Mouse (Mus musculus): ENCODE results near the gene Nmi.
A peak's percentile ranks its signal among the peaks of the same experiment; 100 is the strongest.

Gene Nmi

DNA sequence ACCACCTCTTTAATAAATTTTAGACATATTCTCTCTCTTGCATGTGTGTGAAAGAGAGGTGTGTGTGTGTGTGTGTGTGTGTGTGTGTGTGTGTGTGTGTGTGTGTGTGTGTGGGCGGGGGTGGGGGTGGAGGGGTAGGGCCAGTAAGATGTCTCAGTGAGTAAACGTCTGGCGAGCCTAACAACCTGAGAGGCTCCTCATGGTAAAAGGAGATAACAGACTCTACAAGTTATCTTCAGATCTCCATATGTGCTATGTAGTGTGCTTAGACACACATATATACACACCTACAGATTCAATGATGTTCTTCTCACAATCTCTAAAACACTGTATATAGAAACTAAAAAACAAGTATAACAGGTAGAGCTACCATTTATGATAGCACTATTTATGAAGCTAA, 34.5 kb downstream of the Nmi start:
- DNase-seq, result no peak

DNA sequence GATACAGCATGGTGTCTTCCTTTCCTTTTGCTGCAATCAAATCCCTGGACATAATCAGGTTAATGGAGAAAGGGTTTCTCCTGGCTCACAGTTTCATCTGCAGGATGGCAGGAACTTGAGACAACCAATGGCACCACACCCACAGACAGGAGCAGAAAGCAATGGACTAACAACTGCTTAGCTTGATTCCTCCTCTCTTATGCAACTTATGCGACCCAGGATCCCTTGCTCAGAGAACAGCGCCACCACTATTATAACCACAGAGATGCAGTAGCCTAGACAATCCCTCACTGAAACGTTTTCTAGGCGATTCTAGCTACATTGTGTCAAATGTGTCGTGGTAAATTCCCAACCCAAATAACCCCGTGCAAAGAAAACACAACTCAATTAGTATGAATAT, 36.3 kb downstream of the Nmi start:
- DNase-seq, result no peak

DNA sequence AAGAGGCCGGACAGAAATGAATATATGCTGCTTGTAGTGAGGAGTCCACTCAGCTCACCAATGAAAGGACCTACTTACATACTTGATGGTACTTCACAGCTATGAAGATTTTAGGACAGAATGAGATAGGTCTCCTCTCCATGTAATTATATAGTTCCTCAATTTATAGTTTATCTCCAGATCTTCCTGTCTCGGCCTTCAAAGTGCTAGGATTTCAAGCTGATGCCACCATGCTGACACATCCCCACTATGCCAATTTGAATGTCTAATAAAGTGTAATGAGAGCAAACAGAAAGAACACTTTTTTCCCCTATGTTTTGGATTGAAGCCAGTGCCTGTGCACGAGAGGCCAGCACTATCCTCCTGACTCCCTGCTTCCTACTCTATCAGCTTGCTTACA, 36.7 kb downstream of the Nmi start:
- no peak for DNase-seq

DNA sequence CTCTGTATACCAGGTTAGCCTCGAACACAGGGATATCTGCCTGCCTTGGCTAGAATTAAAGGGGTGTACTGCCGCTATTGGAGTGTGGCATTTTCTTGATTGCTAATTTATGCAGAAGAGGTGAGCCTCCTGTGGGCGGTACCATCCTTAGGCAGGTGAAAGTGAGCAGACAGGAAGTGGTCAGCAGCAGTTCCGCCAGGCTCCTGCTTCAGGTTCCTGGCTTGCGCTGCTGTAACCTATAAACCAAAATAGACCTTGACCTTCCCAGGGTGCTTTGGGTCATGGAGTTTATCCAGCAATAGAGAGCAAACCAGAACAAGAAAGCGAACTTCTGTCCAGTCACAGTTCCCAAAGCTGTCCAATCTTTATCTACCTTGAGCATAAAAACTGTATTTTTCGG, 37.4 kb downstream of the Nmi start:
- no peak for DNase-seq

DNA sequence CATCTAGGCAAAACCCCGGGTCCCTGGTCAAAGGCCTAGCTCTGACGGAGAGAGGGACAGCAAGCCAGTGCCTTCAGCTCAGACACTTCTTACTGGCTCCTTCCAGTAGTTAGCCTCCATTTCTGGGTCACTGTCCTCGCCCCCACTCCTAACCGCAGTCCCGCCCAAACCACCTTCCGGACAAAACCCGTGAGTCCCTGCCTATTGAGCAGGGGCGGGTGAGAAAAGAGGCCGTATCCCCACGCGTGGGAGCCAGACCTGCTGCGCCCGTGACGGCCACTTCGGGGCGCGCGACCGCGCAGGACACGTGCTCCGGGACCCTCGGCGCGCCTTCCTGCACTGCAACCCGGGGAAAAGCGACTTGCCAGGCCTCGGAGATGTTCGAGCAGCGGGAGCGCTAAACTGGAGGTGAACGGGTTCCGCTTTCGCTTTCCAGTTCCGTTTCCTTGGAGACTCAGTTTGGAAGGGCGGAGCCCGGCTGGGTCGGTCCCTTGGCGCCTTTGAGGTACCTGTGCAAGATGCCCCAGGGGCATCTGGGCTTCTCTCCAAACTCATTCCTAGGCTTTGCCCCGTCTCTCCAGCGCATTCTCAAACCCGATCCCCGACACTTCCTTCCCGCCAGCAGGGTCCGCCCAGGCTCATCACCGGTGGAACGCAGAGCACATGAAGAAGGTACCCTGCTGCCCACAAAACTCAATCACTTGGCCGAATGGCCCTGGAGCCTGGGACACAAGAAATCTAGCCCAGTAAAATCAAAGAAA, 38.5 kb downstream of the Nmi start, which contains the start of gene Rbm43:
Gene Rbm43 (minus strand): TSS at position 590 of the 761 bp plus-strand sequence.
- DNase-seq, result peak; percentile 75

DNA sequence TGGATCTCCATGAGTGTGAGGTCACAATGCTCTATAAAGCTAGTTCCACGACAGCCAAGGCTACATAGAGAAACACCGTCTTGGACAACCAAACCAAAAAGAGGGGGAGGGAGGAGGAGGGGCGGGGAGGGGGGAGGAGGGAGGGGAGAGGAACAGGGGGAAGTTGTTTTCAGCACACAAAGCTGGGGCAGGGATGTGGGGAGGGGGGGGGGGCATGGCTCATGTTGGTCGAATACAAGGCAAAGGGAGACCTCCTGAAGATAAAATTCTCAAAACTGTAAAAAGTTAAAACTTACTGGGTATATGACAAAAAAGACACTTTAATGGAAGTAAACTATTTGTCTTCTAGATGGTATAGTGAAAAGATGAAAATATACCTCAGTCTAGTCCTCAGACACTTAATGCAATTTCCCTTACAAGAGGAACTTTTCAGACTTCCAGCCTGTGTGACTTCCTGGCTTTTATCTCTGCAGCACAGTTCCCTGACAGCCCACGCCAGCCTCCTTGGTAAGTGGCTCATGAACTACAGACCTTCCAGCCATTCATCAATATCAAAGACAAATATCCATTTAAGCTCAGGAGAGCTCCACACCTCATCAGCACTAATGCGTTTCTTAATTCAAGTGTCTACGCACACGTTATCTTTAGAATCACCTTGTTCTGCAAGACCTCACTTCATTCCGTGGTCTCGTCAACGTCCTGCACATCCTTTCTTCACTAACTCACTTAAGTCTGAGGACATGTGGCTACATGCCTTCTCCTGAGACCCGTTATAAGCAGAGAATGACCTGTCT, 39.8 kb downstream of the Nmi start:
- no peak for DNase-seq

DNA sequence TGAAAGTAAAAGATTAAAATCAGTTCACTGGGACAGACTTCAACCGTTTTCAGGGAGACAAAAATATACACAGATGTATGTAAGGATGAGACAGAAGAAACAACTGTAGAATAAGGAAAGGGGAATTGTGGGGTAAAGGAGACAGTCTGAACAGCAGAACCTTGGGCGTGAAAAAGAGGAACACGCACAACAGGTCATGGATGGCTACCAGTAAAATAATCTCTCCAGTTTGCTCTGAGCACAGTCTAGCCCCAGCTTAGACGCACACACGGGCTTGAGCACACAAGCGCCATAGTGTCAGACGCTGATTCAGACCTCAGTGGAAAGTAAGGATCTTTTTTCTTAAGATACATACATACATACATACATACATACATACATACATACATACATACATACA, 42.1 kb downstream of the Nmi start:
- no peak for DNase-seq

DNA sequence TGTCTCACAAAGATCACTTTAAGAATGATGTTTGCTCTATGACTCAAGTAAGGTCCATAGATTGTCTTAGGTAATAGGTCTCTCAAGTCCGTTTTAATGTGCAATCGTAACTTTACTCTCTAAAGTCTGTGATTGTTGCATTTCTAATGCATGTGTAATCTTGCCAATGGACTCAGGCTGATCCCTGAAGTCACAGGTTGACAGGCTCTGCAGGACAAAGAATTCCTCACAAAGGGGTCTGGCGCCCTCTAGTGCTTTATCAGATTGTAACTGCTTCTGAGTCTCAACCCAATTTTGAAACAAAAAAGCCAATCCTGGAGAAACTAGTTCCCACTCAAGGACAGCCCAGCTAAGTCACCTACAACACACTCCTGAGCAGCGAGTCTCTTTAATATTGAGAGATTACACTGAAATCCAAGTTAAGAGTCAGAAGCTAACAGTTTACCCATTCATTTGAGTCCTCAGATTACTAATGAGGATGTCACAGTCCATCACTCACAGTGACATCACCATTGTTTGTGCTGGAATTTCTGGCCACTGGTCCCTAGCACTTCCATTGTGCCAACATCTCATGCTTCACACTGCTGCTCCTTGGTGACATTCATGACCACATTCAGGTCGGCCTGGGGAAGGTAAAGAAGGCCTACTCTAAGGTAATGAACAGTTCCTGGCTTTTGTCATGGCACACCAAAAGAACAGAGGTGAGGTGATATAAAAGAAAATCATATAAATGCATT, 58.2 kb downstream of the Nmi start:
- DNase-seq, result peak; percentile 69

DNA sequence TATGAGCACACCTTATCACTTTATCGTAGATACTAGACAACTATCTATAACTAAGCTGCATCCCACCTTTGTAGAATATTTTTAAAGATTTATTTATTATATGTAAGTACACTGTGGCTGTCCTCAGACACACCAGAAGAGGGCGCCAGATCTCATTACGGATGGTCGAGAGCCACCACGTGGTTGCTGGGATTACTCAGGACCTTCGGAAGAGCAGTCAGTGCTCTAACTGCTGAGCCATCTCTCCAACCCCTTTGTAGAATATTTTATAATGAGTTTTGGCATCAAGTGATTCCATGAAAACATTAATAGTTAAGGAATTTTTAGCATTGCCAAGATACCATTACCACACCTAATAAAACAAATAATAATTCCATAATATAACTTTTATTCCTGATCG, 58.8 kb downstream of the Nmi start:
- DNase-seq, result no peak

DNA sequence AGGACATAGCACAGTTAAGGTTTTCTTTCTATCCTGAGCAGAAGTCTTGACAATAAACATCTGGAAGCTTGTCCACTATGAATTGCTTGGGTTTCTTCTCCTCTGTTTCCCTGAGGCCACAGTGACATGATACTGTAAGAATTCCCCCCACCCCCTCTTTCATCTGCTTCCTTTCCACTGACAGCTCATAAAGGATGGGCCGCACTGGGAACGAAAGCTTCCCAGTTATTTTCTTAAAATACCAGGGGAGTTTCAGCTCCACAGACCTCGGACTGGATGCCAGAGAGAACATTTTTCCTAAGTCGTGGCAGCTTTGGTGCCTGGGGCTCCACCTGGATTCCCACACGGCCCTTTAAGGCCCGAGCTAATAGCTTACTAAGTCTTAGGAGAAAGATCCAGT, 60.6 kb downstream of the Nmi start:
- DNase-seq, result no peak

DNA sequence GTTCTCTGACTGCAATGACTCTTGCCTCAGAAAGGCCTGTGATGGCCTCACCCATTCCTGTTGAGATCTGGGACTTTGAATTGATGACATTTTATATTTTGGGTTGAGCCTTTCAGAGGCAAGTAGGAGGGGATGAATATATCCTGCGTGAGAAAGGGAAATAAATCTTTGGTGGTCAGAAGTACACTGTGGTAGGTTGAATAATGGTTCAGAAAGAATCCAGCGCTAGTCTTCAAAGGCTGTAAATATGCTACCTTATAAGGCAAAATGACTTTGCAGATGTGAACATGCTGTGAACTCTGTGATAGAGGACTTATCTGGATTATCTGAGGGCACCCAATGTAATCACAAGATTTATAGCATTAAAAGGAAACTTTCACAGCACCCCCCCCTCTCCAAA, 61.4 kb downstream of the Nmi start:
- DNase-seq, result no peak

DNA sequence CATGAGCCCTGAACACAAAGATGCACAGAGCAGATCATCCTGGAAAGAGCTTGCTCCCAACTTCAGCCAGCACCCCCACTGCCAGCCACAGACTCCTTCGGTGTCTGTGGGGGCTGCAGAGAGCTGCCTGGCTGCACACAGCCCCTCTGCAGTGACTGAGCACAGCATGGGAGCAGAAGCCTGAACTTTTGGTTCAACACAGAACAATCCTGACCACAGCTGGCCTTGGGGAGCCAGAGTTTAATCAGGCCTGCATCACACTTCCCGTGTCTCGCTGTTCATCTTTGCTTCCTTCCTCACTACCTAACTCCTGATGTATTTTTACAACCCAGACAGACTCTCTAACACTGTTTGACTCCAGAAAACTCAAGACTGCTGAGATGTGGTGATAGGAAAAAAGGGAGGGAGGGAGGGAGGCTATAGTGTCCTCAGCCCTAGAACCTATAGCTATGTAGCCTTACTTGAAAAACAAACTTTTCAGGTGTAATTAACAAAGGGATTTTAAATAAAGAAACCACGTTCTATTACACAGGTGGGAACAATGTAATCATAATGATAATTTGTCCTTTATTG, 65.7 kb downstream of the Nmi start:
- no peak for DNase-seq

DNA sequence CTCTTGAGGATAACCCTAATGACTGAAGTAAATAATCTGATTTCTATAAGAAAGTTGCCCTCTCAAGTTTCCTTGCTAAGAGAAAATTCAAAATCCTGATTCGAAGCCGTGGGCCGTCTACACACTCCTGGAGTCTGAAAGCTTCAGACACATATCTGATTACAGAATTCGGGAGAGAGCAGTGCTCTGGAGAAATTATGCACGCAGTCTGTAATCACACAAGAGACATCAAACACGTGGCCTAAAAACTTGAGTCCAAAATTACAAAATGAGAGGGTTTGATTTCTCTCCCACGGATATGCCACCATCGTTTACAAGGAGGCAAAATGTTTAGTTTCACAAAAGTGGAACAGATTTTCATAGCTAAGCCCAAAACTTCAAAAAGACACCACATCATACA, 67.7 kb downstream of the Nmi start:
- no peak for DNase-seq
